Mouse (Mus musculus) lung, postnatal 4 days (tissue): ENCODE results near the gene Tshr.
"Not testable (repeated sequence)": the region's sequence is repeated elsewhere in the genome, so short reads cannot be mapped to it uniquely, and the experiment has no call there.

ENCODE experiments used
- DNase-seq, 2 experiments: peaks; one replicate each; pipeline ENCODE4 v3.0.0; 2021

Tshr gene

DNA sequence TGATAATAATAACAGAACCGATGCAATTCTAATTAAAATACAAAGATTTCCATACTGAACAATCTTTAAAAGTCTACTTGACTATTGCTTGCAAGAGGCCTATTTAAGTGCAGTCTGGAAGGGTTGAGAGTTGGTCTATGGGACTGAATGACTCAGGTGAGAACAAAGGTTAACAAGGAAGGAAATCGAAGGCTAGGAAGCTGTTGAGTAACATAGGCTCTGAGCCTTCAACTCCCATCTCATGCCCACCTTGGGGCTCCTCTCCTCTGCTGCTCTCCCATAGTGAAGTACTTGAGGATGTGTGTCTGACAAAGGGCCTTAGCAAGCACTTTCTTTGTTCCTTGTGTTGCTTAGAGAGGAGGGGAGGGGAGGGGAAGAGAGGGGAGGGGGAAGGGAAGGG lies 116.1 kb downstream of the Tshr start:
- no peak for DNase-seq

DNA sequence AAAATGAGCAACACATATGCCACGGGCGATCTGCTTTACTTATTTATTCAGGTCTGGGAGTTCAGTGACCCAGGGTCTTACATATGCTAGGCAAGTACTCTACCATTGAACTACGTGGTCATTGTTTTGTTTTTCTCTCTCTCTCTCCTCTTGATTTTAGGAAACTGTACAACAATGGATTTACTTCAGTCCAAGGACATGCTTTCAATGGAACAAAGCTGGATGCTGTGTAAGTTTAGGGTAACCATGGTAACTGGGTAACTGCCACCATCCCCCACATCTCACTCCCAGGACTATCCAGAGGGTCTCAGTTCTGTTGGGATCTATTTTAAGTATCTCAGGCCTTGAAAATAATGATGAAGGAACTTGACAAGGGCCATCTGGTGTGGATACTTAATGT lies 127.4 kb downstream of the Tshr start:
- no peak for DNase-seq

DNA sequence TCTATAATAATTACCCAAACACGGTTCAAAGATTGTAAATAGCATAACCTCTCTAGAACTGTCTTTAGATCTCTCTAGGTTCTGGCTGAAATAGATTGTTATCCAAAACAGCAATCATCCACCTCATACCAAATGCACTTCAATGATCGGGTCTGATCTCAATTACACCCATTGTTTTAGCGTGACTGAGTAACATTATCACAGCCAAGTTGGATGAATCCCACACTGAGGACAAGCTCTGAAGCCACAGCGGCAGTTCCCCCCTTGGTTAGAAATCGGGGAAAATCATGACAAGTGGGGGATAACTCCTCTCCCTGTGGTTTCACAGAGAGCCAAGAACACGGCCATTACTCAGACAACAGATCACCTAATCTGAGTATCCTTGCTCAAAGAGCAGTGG lies 129.6 kb downstream of the Tshr start:
- no peak for DNase-seq

DNA sequence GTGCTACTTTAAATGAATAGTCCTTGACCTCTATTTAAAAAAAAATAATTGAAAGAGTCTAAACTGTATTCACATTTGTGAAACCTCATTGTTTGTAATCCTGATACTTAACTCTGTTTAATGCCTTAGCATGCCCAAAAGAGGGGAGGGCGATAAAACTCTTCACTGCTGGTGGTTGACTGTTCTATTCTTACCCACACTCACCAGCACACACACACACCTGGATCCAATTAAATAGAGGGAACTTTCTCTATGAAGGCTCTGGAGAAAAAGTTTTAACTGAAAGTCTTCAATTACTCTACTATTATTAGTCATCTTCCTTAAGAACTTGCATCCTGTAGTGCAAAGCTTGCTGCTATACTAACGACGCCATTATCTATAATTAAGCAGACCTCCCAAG lies 133.4 kb downstream of the Tshr start:
- no peak for DNase-seq

DNA sequence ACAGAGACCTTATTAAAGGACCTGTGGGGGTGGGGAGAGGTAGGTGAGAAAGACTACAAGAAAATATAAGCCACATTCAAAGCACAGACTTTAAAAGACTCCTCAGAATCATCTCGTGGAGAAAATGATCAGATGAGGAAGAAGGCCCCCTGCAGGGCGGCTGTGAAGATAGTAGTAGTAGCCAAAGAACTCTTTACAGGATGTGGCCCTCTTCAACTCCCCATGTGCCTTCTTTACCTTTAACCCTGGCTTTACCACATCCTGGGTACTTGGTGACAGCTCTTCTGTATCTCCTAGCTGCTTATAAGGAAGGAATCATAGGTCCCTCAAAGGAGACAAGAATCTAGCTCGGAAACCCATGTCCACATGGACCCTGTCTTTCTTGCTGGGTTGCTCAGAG lies 139.3 kb downstream of the Tshr start:
- no peak for DNase-seq

DNA sequence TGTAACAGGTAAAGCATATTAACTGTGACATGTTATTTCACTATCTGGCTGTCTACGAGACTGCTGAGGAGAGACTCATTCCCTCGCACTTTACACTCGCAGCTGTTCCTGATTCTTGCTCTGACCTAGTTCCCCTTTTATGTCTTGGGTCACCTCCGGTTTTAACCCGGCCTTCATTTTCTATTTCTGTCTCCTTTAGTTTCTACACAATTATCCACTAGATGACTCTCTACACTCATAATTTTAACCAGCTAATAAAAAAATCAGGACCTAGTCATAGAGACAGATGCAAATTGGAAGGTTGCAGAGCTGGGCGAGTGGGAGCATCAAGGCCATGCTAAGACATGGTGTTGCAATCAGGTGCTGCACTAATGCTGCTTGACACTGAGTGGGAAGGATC lies 150.2 kb downstream of the Tshr start:
- no peak for DNase-seq

DNA sequence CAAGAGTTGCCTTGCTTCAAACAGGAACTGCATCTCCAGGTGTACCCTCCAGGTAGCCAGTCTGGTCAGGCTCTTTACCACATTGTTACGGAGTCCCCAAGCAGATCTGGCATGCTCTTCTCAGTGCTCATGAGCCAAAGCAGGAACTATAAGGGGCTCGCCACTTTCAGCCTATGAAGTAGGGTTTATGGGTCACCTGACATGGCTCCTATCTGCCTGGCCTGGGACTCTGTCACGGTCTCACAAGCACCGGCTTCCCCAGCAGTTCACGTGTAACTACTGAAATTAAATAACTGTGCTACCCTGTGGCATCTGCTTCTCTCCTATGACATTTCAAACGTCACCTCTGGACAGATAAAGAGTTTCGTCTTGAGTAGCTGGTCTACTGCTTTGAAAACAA lies 155.8 kb downstream of the Tshr start:
- DNase-seq: no peak

DNA sequence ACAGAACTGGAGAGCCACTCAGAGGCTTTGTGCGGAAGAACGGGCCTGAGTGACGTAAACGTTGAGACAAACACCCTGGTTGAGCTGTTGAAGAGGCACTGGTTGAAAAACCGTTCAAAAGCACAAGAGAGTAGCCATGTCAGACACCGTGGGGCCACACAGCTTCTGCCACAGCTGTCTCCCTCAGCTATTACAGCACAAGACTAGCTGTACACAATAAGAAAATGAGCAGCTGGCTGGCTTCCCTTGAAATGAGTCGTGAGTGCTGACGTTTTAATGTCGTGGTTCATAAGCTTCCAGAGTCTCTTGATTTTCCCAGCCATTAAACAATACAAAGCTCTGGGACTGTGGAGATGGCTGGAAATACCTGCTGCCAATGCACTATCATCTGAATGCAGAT lies 165.1 kb downstream of the Tshr start:
- DNase-seq: peak; percentile 5 to 25

DNA sequence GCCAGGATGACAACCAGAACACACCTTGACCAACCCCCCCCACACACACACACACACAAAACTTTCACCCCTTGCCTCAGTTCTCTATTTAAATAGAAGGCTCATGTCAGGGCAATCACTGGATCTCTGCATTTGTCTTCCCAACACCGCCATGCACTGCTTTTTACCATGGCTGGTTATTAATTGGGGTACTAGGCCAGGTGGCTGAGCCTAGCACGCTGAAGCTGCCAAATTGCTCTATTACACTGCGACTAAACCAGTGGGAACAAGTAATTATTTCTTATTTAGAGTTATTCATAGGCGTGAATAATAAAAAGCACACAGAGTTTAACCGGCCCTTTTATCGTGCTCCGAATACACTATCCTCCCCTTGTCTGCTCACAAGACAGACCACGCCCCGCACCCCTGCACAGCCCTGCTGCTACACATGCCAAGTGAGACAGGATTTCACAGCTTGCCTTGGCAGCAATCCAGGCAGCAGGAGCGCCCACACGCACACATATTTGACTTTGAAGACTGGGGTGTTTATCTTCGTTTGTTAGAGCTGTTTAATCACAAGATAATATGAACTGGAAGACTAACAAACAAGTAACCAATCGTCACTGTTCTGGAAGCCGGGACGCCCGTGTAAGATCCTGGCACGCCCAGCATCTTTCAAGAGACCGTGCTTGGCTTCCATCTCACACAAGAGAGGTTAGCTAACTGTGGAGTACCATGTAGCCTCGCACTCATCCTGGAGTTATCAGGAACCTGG lies 167.6 kb downstream of the Tshr start:
- peak; percentile 72 to 85 for DNase-seq

DNA sequence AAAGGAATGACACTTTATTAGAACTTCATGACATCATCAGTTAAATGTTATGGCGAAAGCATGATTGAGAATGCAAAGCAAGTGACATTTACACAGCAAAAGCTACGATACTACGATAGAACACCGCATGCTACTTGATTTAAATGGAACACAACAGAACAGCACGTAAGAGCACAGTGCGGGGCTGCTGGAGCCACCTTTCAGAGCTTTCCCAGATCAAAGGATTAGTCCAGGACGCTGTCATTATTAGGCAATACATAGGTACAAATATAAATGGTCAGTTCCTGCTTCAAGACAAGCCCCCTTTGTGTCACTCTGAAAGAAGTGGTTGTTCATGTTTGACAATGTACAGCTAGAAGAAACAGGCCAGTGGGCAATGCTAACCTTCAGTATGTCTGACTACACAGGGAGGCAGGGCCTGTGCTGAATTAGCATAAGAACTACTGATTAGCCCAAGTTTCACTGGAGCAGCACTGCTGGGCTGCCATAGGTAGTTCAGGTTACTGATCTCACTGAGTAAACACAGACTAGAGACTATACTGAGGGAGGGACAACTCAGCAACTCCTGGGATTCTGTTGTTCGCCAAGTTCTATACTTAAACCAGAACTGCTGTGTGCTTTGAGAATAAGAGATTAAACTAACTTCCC lies 173.1 kb downstream of the Tshr start:
- DNase-seq: not testable (repeated sequence)

DNA sequence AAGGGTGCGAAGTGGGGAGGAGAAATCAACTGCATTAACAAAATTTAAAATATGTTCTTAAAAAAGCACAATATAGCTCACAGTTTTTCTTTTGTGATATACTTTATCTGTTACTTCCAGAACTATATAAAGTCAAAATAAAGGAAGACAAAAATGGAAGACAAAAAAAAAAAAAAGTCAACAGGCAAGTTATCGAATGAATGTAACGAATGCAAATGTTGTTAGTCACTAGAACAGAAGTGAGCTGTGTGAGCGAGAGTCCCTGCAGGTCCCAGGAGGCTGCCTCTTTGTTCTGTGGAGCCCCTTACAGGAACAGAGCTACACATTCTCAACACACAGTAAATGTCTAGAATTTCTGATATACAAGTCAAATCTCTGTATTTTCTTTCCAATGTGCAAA lies 173.8 kb downstream of the Tshr start:
- not testable (repeated sequence) for DNase-seq

DNA sequence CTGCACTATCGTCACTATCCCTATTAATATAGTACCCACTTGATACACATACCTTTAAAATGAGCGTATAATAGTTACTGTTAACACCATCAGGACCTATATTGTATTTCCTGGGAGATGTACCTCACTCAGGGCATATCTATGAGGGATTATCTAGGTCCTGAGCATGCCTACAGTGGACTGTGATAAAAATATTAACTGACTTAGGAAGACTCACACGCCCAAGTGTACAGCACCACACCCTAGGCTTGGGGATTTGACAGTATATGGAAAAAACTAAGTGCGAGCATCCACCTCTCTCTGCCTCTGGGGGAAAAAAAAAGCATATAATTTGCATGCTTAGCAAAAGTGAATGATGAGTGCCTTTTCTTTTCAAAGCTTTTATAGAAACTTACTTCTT lies 182.8 kb downstream of the Tshr start:
- DNase-seq: no peak

DNA sequence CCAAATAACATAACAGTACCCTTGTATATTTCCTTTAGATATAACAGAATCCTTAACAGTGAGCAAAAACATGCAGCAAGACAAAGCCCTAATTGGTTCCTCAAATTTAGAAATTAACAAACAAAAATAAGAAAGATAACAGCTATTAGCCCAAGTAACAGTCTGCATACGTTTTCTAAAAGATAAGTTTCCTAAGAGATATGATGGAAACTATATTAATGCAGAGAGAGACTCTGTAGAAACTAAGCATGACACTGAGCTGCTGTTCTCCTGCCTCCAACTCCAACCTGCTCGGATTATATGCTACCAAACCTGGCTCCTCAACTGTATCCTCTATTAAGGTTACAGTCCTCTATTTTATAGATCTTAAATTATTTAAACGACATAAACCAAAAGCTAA lies 184.9 kb downstream of the Tshr start:
- no peak for DNase-seq

DNA sequence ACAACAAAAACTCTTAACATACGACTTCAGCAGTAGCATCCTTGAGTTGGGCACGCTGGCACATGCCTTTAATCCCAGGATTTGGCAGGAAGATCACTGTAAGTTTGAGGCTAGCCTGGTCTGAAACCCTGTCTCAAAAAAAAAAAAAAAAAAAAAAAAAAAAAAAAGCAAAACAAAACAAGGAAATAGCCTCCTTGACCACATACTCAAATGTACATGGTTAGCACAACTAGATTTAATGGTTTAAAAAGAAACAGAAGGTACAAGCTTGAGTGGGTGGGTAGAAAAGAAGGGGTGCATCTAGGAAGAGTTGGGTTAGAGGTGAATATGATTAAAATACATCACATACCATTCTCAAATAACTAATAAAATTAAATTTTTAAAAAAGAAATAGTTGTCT lies 187.3 kb downstream of the Tshr start:
- DNase-seq: no peak

DNA sequence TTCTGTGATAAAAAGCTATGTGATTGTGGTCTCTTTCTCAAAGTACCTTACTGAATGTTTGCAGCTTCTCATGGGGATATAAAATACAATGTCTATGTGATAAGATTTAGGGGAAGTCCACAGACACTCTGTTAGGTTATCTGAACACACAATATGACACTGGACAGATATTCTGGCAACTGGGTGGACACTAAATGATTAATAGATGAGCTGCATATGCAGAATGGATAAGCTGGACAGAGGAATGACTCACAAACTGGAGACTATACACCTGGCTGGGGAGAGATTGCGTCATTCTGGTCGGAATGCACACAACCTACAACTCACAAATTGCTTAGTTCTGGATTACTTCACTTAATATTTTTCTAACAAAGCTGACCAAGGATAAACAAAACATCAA lies 195.3 kb downstream of the Tshr start:
- no peak for DNase-seq

DNA sequence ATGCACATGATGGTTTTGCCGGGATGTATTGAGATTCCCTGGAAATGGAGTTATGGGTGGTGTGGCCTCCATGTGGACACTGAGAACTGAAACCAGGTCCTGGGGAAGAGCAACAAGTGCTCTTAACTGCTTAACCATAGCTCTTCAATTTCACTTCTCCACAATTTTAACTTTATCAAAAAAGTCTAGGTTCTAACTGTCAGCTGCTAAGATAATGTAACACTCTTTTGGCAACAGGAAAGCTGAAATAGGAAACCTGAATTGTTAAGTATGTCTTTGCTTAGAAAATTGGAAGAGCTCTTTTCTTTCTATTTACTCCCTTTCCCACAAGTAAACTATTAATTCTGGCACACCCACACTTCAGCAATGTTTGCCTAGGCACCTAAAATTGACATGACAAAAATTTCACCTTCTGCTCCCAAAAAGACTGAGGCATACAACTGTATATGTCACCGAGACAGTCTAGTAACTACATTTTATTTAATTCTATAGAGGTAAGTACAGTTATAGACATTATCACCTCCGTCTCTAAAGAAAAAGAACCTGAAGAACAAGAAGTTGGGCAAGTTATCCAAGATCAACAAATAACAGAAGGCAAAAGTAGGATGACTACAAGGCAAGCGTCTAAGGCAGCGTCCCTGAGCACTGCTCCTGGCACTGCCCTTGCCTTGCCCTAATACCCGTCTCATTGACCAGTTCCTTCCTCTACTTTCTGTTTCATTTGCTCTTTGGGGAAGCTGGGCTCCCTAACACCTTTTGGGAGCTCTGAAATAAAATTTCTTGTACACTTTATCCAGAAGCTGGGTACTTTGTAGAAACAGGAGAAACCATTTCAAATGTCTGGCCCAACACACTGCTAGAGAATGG lies 197.1 kb downstream of the Tshr start:
- DNase-seq: no peak

DNA sequence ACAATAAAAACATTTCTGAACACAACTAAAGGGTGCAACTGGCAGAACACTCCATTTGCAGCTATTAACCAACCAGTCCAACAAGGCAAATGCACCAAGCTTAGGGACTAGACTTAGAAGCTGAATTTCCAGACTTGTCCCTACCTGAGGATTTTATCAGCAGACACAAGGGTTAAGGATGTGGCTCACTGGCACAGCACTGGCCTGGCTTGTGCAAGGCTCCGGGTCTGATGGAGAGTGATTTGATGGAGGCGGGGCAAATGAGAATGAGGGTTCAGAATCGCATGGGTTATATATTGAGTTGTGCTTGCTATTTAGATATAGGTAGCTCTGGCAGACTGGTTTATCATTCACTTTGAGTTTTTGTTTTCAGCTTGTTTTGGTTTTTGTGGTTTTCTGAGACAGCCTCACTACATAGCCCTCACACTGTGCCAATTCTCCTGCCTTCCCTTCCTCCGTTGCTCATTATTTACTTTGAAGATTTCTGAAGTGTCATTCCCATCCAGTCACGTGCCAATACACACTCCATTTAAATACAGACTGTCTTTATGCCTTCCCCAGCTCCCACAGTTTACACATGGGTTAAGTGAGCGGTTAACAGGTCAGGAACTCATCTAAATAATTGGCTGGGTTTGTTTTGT lies 198.1 kb downstream of the Tshr start:
- DNase-seq: no peak

DNA sequence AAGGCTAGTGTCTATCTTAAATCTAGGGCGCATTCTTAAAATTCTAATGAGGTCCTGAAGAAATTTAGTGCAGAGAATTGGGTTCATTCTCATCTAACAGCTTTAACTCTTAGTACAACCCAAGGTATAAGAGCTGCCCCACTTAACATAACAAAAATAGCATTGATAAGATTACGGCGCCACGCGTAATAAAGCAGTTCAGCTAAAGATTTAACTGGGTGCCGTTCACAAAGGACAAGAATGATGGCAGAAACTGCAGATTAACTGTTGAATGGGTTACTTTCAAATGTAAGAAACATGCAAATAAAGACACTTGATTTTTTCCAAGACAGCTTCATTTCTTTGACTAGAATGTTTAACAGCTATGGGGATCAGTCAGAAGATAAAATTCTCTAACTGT lies 199.0 kb downstream of the Tshr start:
- DNase-seq: no peak

DNA sequence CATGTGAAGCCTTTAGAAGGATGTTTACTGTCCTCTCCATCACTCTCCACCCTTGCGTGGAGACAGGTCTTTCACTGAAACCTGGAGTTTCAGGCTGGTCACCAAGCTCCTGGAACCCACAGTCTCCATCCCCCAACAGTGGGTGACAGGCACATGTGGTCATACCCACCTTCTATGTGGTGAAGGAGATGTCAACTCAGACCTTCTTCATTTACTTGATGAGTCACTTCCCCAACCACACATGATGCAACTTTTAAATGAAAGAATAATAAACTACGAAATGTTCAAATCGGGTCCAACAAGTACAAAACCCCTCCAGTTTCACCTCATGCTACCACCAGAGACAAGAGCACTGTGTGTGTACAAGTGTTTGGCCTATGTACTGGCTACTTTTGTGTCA lies 200.8 kb downstream of the Tshr start:
- no peak for DNase-seq

DNA sequence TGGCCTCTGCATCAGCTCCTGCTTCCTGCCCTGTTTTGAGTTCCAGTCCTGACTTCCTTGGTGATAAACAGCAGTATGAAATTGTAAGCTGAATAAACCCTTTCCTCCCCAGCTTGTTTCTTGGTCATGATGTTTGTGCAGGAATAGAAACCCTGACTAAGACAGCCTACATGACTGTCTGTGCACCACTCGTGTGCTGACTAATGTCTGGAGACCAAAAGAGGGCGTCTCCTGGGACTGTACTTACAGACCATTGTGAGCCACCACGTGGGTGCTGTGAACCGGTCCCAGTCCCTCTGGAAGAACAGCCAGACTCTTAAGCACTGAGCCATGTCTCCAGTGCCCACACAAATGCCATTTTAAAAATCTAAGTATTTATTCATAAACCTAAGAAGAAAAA lies 201.5 kb downstream of the Tshr start:
- DNase-seq: not testable (repeated sequence)

DNA sequence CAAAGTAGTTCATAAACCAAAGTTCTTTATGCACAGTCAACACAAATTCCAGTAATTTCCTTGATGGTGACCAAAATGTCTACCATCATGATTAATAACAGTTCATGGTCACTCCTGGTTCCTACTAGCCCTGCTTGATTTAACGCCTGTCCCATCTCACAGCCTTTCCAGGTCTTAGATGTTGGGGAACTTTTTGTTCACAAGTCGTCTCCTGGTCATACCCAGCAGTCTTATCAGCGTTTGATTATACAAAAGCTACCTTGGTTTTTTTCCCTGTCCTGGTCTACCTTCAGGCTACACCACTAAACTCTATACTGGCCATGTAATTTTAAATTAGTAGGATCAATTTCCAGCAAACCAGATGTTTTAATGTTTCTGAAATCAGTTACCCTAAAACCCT lies 202.7 kb downstream of the Tshr start:
- no peak for DNase-seq

DNA sequence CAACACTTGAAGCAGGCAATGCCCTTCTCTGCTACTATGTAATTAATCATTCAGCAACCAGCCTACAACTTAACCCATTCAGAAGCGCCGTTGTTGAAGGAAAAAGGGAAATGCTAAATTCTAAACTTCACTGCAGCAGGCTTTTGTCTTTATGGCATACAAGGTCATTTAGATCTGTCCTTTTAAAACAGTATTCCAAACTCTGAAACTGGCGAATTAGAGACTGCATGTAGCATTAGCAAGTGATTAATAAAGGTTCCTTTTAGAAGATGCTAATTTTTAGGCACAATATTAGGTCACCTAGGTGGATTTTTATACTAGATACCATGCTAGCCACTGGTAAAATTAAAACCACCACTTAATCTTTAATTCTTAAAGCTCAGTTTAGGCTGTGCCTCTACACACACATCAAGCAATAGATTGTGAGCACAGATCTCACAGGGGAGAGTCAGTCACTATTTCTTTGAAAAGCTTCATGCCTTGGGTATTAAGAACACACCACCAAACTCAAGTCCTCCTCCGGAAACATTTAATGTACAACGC lies 203.2 kb downstream of the Tshr start:
- DNase-seq: no peak

DNA sequence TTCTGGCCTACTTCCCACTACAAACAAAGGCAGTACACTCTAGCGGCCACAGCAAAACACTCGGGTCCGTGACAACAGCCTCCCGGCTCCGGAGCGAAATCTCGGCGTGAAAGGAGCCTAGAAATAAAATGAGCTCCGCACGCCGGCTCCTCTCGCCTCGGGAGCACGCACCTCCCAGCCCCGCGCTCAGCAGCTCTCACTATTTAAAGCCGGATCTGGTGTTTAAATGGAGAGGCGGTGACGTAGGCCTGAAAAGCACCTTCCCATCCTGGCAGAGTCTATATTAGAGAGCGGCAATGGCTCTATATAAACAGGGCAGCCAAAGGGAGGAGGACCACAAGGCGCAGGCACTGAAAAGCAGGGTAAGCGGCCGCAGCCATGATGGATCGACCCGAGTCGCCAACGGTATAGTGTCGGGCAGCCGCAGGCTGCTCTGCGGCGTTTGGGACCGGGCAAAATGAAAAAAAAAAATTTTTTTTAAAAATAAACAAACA lies 203.9 kb downstream of the Tshr start:
- DNase-seq: peak; percentile 93 to 94
